Mouse (Mus musculus) bone marrow, adult 2 months (tissue): ENCODE measurements at regions not wholly inside any gene's neighbourhood (a gene's known extent, or its start where the extent isn't known, plus 50 kb on each side); places are given as distances from the start of the nearest gene placed in this dataset.

Source experiments
- H3K27ac ChIP-seq: fragments of 200-500 bp; 2 replicates; pipeline ENCODE4 v1.5.1; 2012; ENCODE audit warnings: low read depth, mild to moderate bottlenecking, control low read depth, inconsistent platforms, low read length; ENCODE audit not compliant: control insufficient read depth, poor library complexity, insufficient read depth
- H3K4me1 ChIP-seq: fragments of 200-500 bp; 2 replicates; pipeline ENCODE4 v1.6.1; 2011; ENCODE audit warnings: low read length; ENCODE audit not compliant: control insufficient read depth, insufficient read depth
- H3K4me3 ChIP-seq: fragments of 200-500 bp; replicated peaks from 2 replicates; pipeline ENCODE3; 2011; ENCODE audit warnings: mild to moderate bottlenecking, low read depth, low read length, control low read depth; ENCODE audit not compliant: control insufficient read depth
- CTCF ChIP-seq: fragments of 200-500 bp; IDR thresholded peaks from 2 replicates; pipeline ENCODE4 v1.5.1; 2011; ENCODE audit warnings: low read length, control low read depth; ENCODE audit not compliant: control insufficient read depth, insufficient read depth
- POLR2A ChIP-seq: fragments of 200-500 bp; IDR thresholded peaks from 2 replicates; pipeline ENCODE4 v1.6.1; 2011; ENCODE audit warnings: low read depth, mild to moderate bottlenecking, control low read depth, low read length, borderline replicate concordance; ENCODE audit not compliant: control insufficient read depth
- WGBS: fragments of 180-500 bp; shearing (Covaris S2); methylation state at CpG from one replicate; pipeline ENCODE4 v1.1.7; 2018; 5-methylcytosine and 5-hydroxymethylcytosine counted together

DNA sequence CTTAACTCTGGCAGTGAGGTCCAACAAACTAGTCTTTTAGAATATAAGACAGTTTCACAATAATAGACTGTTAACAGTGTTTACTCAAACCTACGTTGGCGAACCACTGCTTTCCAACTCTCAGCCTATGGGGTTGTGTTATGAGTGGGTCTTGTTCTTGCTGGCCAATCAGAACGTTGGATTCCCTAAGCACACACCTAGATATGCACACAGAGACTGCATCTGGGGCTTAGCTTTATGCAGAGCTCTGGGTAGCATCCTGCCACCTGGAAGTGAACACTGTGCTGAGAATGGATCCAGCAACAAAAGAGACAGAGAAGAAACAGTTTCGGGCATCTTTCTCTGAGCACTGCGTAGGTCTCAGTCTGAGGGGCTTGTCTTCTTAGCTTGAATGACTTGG lies 158.0 kb upstream of the N4bp1 start:
- no peak overlapping the region for H3K4me3 ChIP-seq
- H3K4me1 ChIP-seq = no peaks in the 10 kb centered on the region
- H3K27ac ChIP-seq = no peak overlapping the region
- WGBS = 73% methylated on average over 5 of the region's 5 CpGs
- TF ChIP-seq POLR2A (no peak), CTCF (no peak)

DNA sequence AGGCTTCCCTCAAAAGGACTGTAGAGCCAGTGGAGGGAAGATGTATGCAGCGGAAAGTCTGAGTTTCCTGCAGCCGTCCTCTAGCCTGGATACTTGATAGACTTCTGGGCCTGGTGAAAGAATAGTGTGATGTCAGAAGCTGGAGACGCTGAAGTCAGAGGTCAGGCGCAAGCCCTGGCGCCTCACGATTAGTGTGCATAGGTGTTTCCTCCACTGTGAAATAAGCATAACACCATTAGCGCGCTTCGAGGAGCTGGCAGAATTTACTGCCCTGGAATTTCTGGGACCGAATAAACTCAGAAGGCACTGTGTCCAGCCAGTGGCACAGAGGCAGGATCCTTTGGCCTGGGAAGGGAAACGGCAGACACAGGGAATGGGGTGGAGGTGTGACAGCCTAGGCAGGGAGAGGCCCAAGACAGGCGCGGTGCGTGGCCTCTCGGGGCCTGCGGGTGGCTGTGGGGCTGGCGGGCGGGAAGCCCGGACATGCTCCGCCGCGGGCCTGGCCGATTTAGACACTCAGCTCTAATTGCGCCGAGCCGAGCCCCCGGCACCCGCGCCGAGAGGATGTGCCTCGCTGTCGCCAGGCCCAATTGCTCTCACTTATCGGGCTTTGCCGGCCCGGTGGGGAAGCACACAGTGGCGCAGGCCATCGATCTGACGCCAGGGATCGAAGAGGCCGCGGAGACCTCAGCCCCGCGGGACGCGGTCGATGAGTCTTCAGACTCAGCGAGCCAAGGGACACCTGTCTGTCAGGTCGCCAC lies 152.7 kb upstream of the N4bp1 start:
- WGBS = 11% methylated on average over 48 of the region's 48 CpGs
- Histone ChIP-seq H3K27ac (no peak overlapping the region), H3K4me1 (no peaks in the 10 kb centered on the region), H3K4me3 (no peak overlapping the region)
- TF ChIP-seq CTCF = no peak
- no peak for TF ChIP-seq POLR2A

- Histone ChIP-seq H3K27ac (no peak overlapping the region), H3K4me1 (no peaks in the 10 kb centered on the region), H3K4me3 (no peak overlapping the region)
- WGBS = 85% methylated on average over 10 of the region's 10 CpGs
- TF ChIP-seq POLR2A (no peak), CTCF (no peak)
Observed at GRCm38 (mm10) chr8:87035996-87036395, 150.9 kb upstream of the N4bp1 start.

DNA sequence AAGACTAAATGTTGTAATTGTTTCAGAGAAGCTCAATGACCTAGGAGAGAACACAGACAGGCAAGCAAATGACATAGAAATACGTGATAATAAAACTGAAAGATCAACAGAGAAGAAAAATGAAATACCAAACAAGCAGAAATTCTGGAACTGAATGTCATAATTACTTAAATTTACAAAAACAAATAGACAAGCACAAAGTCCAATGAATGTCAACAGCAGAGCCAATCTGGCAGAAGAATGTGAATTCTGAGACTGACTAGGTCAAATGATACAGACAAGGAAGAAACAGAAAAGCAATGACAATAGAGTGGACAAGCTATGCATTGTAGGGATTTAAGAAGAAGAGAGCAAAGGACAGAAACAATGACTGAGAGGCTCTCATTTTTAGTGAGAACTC lies 143.1 kb upstream of the N4bp1 start:
- H3K4me3 ChIP-seq = no peak overlapping the region
- TF ChIP-seq CTCF = no peak
- no peak for TF ChIP-seq POLR2A
- WGBS = 57% methylated on average over 1 of the region's 1 CpGs
- no peaks in the 10 kb centered on the region for H3K4me1 ChIP-seq
- H3K27ac ChIP-seq = no peak overlapping the region

DNA sequence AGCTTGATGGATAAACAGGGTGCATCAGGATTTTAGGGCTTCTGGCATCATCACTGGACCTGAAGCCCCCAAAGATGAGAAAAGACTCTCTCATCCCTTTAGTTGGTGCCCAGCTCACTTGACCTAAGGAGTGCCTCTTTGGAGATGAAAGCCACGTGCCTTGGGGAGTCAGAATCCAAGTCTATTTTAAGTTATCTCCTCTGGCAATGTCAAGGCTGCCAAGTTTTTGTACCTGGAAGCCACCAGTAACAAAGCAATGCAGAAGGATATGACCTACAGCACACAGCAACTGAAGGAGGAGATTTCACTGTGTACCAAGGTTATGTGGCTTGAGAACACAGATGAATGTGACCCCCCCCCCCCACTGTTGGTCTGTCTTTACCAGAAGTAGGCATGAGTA lies 140.9 kb upstream of the N4bp1 start:
- TF ChIP-seq POLR2A (no peak), CTCF (no peak)
- no peak overlapping the region for H3K27ac ChIP-seq
- no peaks in the 10 kb centered on the region for H3K4me1 ChIP-seq
- WGBS = 34% methylated on average over 1 of the region's 1 CpGs
- H3K4me3 ChIP-seq = no peak overlapping the region

- Histone ChIP-seq H3K4me1 (no peaks in the 10 kb centered on the region), H3K4me3 (no peak overlapping the region), H3K27ac (no peak overlapping the region)
- WGBS = 94% methylated on average over 3 of the region's 3 CpGs
- TF ChIP-seq POLR2A (no peak), CTCF (no peak)
Observed at GRCm38 (mm10) chr8:87019795-87020194, 134.7 kb upstream of the N4bp1 start.

GRCm38 (mm10) chr8:86975546-86975945 lies 90.5 kb upstream of the N4bp1 start:
- no peak for TF ChIP-seq CTCF
- no peak for TF ChIP-seq POLR2A
- no peak overlapping the region for H3K27ac ChIP-seq
- WGBS = 64% methylated on average over 1 of the region's 1 CpGs
- no peaks in the 10 kb centered on the region for H3K4me1 ChIP-seq
- H3K4me3 ChIP-seq = no peak overlapping the region

- WGBS = 89% methylated on average over 3 of the region's 3 CpGs
- Histone ChIP-seq H3K4me3 (no peak overlapping the region), H3K4me1 (no peaks in the 10 kb centered on the region), H3K27ac (no peak overlapping the region)
- TF ChIP-seq CTCF (no peak), POLR2A (no peak)
Observed at GRCm38 (mm10) chr8:86971736-86972135, 86.7 kb upstream of the N4bp1 start.

DNA sequence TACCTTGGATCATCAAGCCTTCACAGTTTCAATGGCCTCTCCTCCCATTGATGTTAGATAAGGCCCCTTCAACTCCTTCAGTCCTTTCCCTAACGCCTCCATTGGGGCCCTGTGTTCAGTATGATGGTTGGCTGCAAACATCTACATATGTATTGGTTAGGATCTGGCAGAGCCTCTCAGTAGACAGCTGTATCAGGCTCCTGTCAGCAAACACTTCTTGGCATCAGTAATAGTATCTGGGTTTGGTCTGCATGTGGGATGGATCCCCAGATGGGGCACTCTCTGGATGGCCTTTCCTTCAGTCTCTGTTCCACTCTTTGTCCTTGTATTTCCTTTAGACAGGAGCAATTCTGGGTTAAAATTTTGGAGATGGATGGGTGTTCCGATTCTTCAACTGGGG lies 84.0 kb upstream of the N4bp1 start:
- Histone ChIP-seq H3K27ac (no peak overlapping the region), H3K4me1 (no peaks in the 10 kb centered on the region), H3K4me3 (no peak overlapping the region)
- no peak for TF ChIP-seq POLR2A
- no peak for TF ChIP-seq CTCF
- 75% methylated on average over 2 of the region's 2 CpGs for WGBS
